10 mouse cellular contexts compared by ENCODE assay signal in the genomic region with DNA sequence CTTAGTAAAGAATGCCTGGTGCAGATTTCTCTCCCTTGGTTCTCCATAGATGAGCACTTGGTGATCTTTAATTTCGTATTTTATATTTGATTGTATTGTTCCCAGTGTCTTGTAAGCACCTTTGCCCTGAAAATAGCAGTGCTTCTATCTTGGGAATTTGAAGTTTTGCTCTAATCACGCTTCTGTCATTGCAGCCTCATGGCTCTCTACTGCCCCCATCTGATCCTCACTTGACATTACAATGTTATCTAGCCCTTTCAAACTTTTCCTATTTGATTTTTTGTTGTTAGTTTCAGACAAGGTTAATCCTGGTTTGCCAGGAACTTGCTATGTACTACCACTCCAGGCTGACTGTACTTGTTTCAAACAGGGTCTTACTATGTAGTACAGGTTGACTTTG.
DNase-seq lines count a peak whose midpoint lies in the region; ATAC-seq and TF ChIP-seq lines count a peak whose summit lies in the region.
"Had no signal": no experiment of that assay in that cellular context is flagged by ENCODE, and none has a peak within 500 bp of the region (broad histone marks: within the 10 kb centered on the region; RNA-seq: fewer than 3 reads in every experiment).

No protein-coding gene starts in this region.

- no peaks in the 10 kb centered on the region for H3K4me1 ChIP-seq in hindbrain, embryonic 14.5 days (replicated peaks; ENCODE audit: control insufficient read depth, insufficient read depth, low read length)
- H3K4me1 ChIP-seq in hindbrain, embryonic 13.5 days (replicated peaks): no peaks in the 10 kb centered on the region
- no peaks in the 10 kb centered on the region for H3K4me1 ChIP-seq in spleen, adult 2 months (ENCODE audit: control insufficient read depth, insufficient read depth, insufficient read length)
- H3K4me1 ChIP-seq: heart, embryonic 13.5 days had no signal

- TF ChIP-seq CTCF in spleen, adult 2 months (IDR thresholded peaks at IDR 0.05; ENCODE audit: extremely low read depth, insufficient read depth, insufficient read length, insufficient replicate concordance): peak; percentile 7; the same call in 1 of the 2 replicates

- no peaks in the 10 kb centered on the region for H3K27me3 ChIP-seq in hindbrain, embryonic 14.5 days (ENCODE audit: control insufficient read depth, insufficient read depth, low read length)
- H3K27me3 ChIP-seq in hindbrain, embryonic 13.5 days: no peaks in the 10 kb centered on the region
- no peaks in the 10 kb centered on the region for H3K27me3 ChIP-seq in spleen, adult 2 months (ENCODE audit: control insufficient read depth, insufficient read depth, low read length)
- H3K27me3 ChIP-seq in splenic B cell, adult 2 months (ENCODE audit: control insufficient read depth, insufficient read depth, low read length, poor library complexity, severe bottlenecking): no peaks in the 10 kb centered on the region
- H3K27me3 ChIP-seq: heart, embryonic 13.5 days had no signal

- 14% methylated on average over 2 of the region's 2 CpGs for WGBS in hindbrain, embryonic 14.5 days
- WGBS in hindbrain, embryonic 13.5 days: 11% methylated on average over 2 of the region's 2 CpGs
- WGBS in spleen, adult 2 months: 21% methylated on average over 2 of the region's 2 CpGs

- no peaks in the 10 kb centered on the region for H3K36me3 ChIP-seq in hindbrain, embryonic 14.5 days (replicated peaks; ENCODE audit: control insufficient read depth, insufficient read depth)
- no peaks in the 10 kb centered on the region for H3K36me3 ChIP-seq in hindbrain, embryonic 13.5 days
- H3K36me3 ChIP-seq in spleen, adult 2 months (ENCODE audit: control insufficient read depth, insufficient read depth, low read length): no peaks in the 10 kb centered on the region
- no peaks in the 10 kb centered on the region for H3K36me3 ChIP-seq in splenic B cell, adult 2 months (ENCODE audit: control insufficient read depth, insufficient read depth, low read length, poor library complexity, severe bottlenecking)
- H3K36me3 ChIP-seq: heart, embryonic 13.5 days had no signal

- no peak for ATAC-seq in hindbrain, embryonic 14.5 days (ENCODE audit: low FRiP score)
- ATAC-seq in hindbrain, embryonic 13.5 days (ENCODE audit: low FRiP score): no peak

- TF ChIP-seq POLR2A in spleen, adult 2 months (IDR thresholded peaks at IDR 0.05; ENCODE audit: low read depth, low read length): no peak

- H3K4me2 ChIP-seq in hindbrain, embryonic 14.5 days (replicated peaks): no peak overlapping the region
- no peak overlapping the region for H3K4me2 ChIP-seq in hindbrain, embryonic 13.5 days
- H3K4me2 ChIP-seq: heart, embryonic 13.5 days had no signal

- no peak overlapping the region for H3K27ac ChIP-seq in hindbrain, embryonic 14.5 days
- H3K27ac ChIP-seq in hindbrain, embryonic 13.5 days: no peak overlapping the region
- no peak overlapping the region for H3K27ac ChIP-seq in spleen, adult 2 months (ENCODE audit: insufficient read depth, low read length)
- H3K27ac ChIP-seq: heart, embryonic 13.5 days had no signal

- DNase-seq in hindbrain, embryonic 14.5 days (ENCODE audit: low spot score): peak; percentile 23
- no peak for DNase-seq in spleen, adult 2 months (ENCODE audit: low read depth in 1 of 2, low spot score in 2 of 2)
- DNase-seq in spleen, postnatal 36 days (ENCODE audit: low spot score in 2 of 2): no peak
- DNase-seq in c-Kit-positive CD71-positive TER-119-positive erythroid progenitor cells, embryonic 14.5 days (ENCODE audit: low spot score): peak; percentile 3
- peak; percentile 35 for DNase-seq in splenic B cell, adult 2 months (ENCODE audit: low read depth, low spot score)
- DNase-seq in urinary bladder, postnatal 4 days (ENCODE audit: low spot score in 2 of 2): no peak
- DNase-seq in gastrocnemius, postnatal 10 days: no peak
- DNase-seq: adrenal gland, postnatal 25 days had no signal

- no peak overlapping the region for H3K4me3 ChIP-seq in hindbrain, embryonic 14.5 days (replicated peaks; ENCODE audit: low read length)
- H3K4me3 ChIP-seq in hindbrain, embryonic 13.5 days: no peak overlapping the region
- H3K4me3 ChIP-seq in spleen, adult 2 months (ENCODE audit: extremely low read depth, insufficient read depth, insufficient read length): no peak overlapping the region
- H3K4me3 ChIP-seq: heart, embryonic 13.5 days had no signal

- no peak overlapping the region for H3K9ac ChIP-seq in hindbrain, embryonic 14.5 days
- no peak overlapping the region for H3K9ac ChIP-seq in hindbrain, embryonic 13.5 days
- H3K9ac ChIP-seq: heart, embryonic 13.5 days had no signal

- no peaks in the 10 kb centered on the region for H3K9me3 ChIP-seq in hindbrain, embryonic 14.5 days (ENCODE audit: control insufficient read depth, low read length)
- no peaks in the 10 kb centered on the region for H3K9me3 ChIP-seq in hindbrain, embryonic 13.5 days
- H3K9me3 ChIP-seq: heart, embryonic 13.5 days had no signal

Comparison
In these comparisons a context has a peak if more than half of its experiments do, and no peak if none do; other contexts are left out.
1. DNase-seq: peak in hindbrain, embryonic 14.5 days (single experiment), c-Kit-positive CD71-positive TER-119-positive erythroid progenitor cells, embryonic 14.5 days (single experiment) and splenic B cell, adult 2 months (single experiment); none in spleen, adult 2 months (0 of 2), spleen, postnatal 36 days (0 of 2), urinary bladder, postnatal 4 days (0 of 2) and gastrocnemius, postnatal 10 days (single experiment).